Mouse (Mus musculus) lung, postnatal 10 days (tissue): ENCODE data around the gene Ak1.

ENCODE experiments used
- DNase-seq: peaks from one replicate; pipeline ENCODE4 v3.0.0; 2021

Gene Ak1

DNA sequence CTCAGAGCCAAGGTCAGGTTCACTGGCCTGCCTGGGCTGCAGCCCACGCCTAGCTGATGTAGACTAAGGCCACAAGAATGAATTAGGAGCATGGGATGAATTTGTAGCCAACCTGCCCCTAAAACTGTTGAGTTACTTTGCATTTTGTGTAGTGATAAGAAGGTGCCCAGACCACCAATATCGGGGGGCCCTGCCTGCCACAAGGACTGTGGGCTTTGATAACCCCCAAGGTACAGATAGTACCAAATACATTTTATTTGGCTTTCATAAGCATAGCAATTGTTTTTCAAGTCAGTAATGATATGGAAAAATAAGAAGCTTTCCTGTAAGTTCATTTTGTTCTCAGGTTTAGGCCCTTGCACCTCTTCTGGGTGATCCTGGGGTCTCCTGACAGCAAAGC is 37.3 kb downstream of the Ak1 start:
- no peak for DNase-seq

DNA sequence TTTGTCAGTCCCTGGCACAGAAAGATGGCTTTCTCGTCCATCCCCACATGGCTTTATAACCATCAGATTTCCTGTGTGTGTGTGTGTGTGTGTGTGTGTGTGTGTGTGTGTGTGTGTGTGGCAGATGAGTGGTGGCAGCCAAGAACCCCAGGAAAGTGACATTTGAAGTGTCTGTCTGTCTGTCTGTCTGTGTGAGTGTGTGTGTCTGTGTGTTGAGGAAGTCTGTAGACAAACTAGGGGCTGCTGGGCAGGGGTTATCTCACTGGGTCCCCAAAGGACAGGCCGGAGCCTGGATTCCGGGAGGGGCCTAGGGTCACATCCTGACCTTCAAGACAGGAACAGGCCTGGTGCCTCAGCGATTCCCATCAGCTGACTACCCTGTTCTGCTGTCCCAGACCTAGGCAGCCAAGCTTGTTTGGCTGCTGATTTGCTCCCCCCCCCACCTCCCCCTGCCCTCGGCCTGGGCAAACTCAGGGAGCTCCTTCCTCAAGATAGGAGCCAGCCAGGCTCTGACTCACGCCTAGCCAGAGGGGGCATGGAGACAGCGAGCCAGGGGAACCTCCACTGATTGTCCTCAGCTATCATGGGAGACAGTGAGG is 40.0 kb downstream of the Ak1 start:
- DNase-seq, result peak; percentile 78

DNA sequence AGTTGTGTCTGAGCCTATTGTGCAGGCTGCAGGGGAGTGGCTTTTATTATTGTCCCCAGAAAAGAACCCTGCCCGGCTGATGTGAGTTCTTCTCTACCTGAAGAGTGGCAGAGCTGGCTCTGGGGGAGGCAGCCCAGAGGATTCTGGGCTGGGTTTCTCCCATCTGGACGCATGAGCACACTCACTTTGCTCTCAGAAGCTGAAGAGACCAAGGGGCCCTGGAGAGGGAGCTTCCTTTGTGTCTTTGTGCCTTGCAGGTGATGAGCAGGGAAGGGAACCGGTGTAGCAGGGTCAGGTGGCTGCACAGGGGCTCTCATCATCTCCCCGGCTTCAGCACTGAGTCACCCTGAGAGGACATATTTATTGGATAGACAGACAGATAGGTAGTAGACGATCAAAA is 40.7 kb downstream of the Ak1 start:
- DNase-seq, result no peak

GRCm38 (mm10) chr2:32665345-32665744 is 43.8 kb downstream of the Ak1 start:
- no peak for DNase-seq

- DNase-seq, result no peak
Measured at GRCm38 (mm10) chr2:32665853-32666252, 44.3 kb downstream of the Ak1 start.

GRCm38 (mm10) chr2:32667775-32668174 is 46.2 kb downstream of the Ak1 start:
- peak; percentile 56 for DNase-seq

- no peak for DNase-seq
Measured at GRCm38 (mm10) chr2:32668176-32668575, 46.6 kb downstream of the Ak1 start.

DNA sequence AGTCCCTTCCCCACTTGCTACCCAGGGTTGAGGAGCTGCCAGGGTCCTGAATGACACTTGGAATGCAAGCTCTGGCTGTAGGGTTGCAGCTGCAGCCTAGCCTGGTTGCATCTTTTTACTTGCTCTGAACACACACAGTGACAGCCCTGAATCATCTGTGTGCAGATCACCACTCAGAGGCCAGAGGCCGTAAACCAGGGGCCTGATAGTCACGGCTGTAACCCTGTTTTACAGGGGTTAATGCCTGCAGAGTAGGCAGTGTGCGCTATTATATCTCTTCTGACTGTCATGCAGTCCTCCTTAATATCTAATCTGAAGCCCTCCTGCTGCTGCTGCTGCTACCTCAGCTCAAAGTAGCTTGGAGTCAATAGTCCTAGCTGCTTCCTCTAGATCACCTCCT is 48.3 kb downstream of the Ak1 start:
- no peak for DNase-seq

GRCm38 (mm10) chr2:32671147-32671546 is 49.6 kb downstream of the Ak1 start:
- no peak for DNase-seq

DNA sequence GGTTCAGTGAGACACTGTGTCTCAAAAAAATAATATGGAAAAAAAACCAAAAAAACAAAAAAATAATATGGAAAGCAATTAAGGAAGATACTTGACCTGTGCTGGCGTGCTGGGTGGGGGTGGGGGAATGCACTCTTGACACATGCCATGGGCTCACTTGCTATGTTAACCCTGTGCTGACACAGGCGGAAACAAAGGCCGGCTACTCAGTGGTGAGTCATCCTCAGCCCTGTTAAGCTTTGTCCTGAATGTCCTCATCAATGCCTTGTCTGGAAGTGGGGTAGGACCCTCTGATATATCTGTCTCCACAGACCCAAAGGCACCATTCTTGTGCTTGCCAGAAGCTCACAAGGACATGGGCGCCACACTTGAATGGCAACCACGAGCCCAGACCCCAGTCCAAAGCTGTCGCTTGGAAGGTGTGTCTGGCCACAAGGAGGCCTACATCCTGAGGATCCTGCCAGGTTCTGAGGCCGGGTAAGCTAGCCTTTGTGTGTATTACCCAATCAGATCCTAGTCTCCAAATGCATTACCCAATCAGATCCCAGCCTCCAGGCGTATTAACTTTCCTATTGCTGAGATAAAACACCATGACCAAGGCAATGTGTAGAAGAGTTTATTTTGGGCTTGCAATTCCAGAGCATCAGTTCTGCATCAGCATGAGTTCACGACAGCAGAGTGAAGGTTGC is 50.5 kb downstream of the Ak1 start:
- no peak for DNase-seq

- DNase-seq, result peak; percentile 73
Measured at GRCm38 (mm10) chr2:32673176-32673917, 51.8 kb downstream of the Ak1 start.

- no peak for DNase-seq
Measured at GRCm38 (mm10) chr2:32676821-32677220, 55.3 kb downstream of the Ak1 start.

- no peak for DNase-seq
Measured at GRCm38 (mm10) chr2:32677683-32678082, 56.1 kb downstream of the Ak1 start.

- peak; percentile 59 for DNase-seq
Measured at GRCm38 (mm10) chr2:32680051-32680451, 58.5 kb downstream of the Ak1 start.

- no peak for DNase-seq
Measured at GRCm38 (mm10) chr2:32680961-32681650, 59.5 kb downstream of the Ak1 start.

DNA sequence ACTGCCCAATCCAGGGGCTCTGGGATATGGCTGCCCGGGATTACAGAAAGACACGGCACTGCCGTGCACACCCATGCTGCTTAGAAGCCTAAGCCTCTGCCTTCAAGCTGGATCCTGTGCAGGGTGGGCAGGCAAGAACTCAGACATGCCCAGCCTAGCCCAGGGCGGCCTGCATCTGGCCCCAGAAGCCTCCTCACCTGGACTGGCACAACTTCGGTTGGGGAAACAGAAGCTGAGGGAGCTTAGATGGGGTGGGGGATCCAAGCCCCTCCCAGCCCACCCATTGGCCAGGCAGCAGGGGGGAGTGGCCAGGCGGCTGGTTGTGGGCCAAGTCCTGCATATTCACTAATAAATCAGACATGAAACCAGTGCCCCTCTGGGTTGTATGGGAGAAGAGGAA is 60.2 kb downstream of the Ak1 start:
- no peak for DNase-seq

GRCm38 (mm10) chr2:32682721-32683417 is 61.3 kb downstream of the Ak1 start:
- DNase-seq, result no peak

GRCm38 (mm10) chr2:32683701-32684100 is 62.1 kb downstream of the Ak1 start:
- no peak for DNase-seq
